Mouse (Mus musculus) CH12F3 (cell line): ENCODE measurements around the gene Mocs1.

Source experiments
- in situ Hi-C: fragments of 300-500 bp; cut with MboI; formaldehyde crosslinking; loops from 2 replicates; pipeline ENCODE4 v1.14.3; 2020; ENCODE audit warnings: low sequenced_read_pairs

Mocs1 gene

GRCm38 (mm10) chr17:49428239-49428688 is at the start of gene Mocs1:
TSS of gene Mocs1 (plus strand) at chr17:49428362.
- in situ Hi-C loops = no loop called here

GRCm38 (mm10) chr17:49379645-49380044 is 48.5 kb upstream of the Mocs1 start:
- in situ Hi-C loops = no loop called here

GRCm38 (mm10) chr17:49384217-49384943 is 43.8 kb upstream of the Mocs1 start:
- in situ Hi-C loops = no loop called here

GRCm38 (mm10) chr17:49387741-49388140 is 40.4 kb upstream of the Mocs1 start:
- in situ Hi-C loops = no loop called here

GRCm38 (mm10) chr17:49392751-49393150 is 35.4 kb upstream of the Mocs1 start:
- in situ Hi-C loops = no loop called here

- in situ Hi-C loops = no loop called here
These were observed 33.3 kb upstream of the Mocs1 start for GRCm38 (mm10) chr17:49394836-49395235.

- in situ Hi-C loops = loop anchor here (10.0 kb wide), 1 partner anchor 985 kb away; the partner anchor contains the start of gene Oard1
These were observed 28.6 kb upstream of the Mocs1 start for GRCm38 (mm10) chr17:49399605-49400004.

GRCm38 (mm10) chr17:49400130-49400529 is 28.0 kb upstream of the Mocs1 start:
- in situ Hi-C loops = loop anchor here (10.0 kb wide), 1 partner anchor 985 kb away; the partner anchor contains the start of gene Oard1

- in situ Hi-C loops = loop anchor here (10.0 kb wide), 1 partner anchor 988 kb away; the partner anchor contains the start of gene Oard1
These were observed 25.0 kb upstream of the Mocs1 start for GRCm38 (mm10) chr17:49403151-49403550.

- in situ Hi-C loops = loop anchor here (10.0 kb wide), 1 partner anchor 991 kb away; the partner anchor contains the start of gene Oard1
These were observed 22.2 kb upstream of the Mocs1 start for GRCm38 (mm10) chr17:49405927-49406326.

GRCm38 (mm10) chr17:49412974-49413373 is 15.2 kb upstream of the Mocs1 start:
- in situ Hi-C loops = no loop called here

GRCm38 (mm10) chr17:49413554-49413953 is 14.6 kb upstream of the Mocs1 start:
- in situ Hi-C loops = no loop called here

- in situ Hi-C loops = no loop called here
These were observed 11.9 kb upstream of the Mocs1 start for GRCm38 (mm10) chr17:49416228-49416627.

- in situ Hi-C loops = no loop called here
These were observed 8.3 kb upstream of the Mocs1 start for GRCm38 (mm10) chr17:49419813-49420212.

GRCm38 (mm10) chr17:49422286-49423066 is 5.7 kb upstream of the Mocs1 start:
- in situ Hi-C loops = no loop called here

- in situ Hi-C loops = no loop called here
These were observed 5.2 kb upstream of the Mocs1 start for GRCm38 (mm10) chr17:49423067-49423325.

- in situ Hi-C loops = no loop called here
These were observed 4.3 kb upstream of the Mocs1 start for GRCm38 (mm10) chr17:49423872-49424271.

- in situ Hi-C loops = no loop called here
These were observed 427 bp upstream of the Mocs1 start for GRCm38 (mm10) chr17:49427631-49428238.

- in situ Hi-C loops = no loop called here
These were observed 721 bp downstream of the Mocs1 start for GRCm38 (mm10) chr17:49428751-49429415.

GRCm38 (mm10) chr17:49429471-49430129 is 1.4 kb downstream of the Mocs1 start:
- in situ Hi-C loops = no loop called here
